Mouse (Mus musculus) testis, adult 2 months (tissue): ENCODE data around the gene Alox5.

ENCODE experiments used
- CTCF ChIP-seq: fragments of 200-500 bp; IDR thresholded peaks from 2 replicates; pipeline ENCODE4 v1.5.1; 2012; ENCODE audit warnings: low read depth, mild to moderate bottlenecking, inconsistent platforms, low read length, moderate library complexity; ENCODE audit not compliant: control insufficient read depth, insufficient read depth, insufficient replicate concordance
- POLR2A ChIP-seq: fragments of 200-500 bp; IDR thresholded peaks from 2 replicates; pipeline ENCODE4 v1.6.1; 2012; ENCODE audit warnings: low read depth, mild to moderate bottlenecking, inconsistent platforms, low read length, moderate library complexity; ENCODE audit not compliant: control insufficient read depth

DNA sequence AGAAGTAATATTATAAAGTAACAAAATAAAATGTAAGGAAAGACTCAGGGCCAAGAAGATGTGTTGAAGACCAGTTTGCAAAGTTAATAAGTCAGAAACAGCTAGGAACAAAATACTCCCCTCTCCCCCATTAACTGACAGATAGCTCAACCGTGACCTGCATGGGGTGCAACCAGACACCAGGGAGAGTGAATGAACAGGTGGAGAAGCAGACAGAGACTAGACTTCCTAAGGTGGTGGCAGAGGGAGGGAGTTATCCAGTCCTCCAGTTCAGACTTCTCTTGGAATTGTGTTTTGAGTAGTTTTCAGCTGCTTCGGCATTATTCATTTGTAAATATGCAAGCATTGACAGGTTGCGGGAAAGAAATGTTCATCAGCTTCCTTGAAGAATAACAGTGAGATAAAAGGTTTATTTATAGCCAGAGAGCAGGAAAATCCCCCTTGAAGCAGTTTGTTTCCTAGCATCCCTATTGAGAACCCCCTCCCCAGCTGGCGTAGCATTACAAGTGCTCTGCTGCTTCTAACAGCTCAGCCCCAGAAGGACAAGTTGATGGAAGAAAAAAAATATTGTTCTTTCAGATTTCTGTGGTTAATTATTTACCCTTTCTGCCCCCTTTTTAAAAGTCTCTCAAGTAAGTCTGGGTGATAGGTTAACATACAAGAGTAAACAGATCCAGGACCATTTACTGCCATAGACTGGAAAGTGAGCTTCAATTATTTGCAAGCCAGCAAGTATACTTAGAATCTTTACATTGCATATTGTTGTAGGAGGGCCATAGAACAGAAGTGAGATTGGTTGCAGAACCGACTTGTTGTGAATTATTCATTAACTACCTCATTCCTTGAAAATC is 75.6 kb downstream of the Alox5 start:
- no peak for TF ChIP-seq CTCF
- no peak for TF ChIP-seq POLR2A
